Mouse (Mus musculus) embryonic facial prominence, embryonic 11.5 days (tissue): ENCODE data around the gene Ldlrad1. TPM values are rescaled to one million over a fixed set of nuclear protein-coding genes. Genes with fewer than 3 reads are reported as not detected.

ENCODE experiments used
- ATAC-seq: fragments of 200-750 bp; cut with Nextera tagmentation; replicated peaks from 2 replicates; pipeline ENCODE4 v1.8.0; 2017; ENCODE audit warnings: low read depth; ENCODE audit not compliant: insufficient number of reproducible peaks, low FRiP score, low TSS enrichment
- DNase-seq: peaks from one replicate; pipeline ENCODE4 v3.0.0-alpha.2; 2015; ENCODE audit warnings: low spot score
- H3K27ac ChIP-seq: fragments of 300-500 bp; sonication (generic); replicated peaks from 2 replicates; pipeline ENCODE4 v1.5.1; 2014; ENCODE audit warnings: mild to moderate bottlenecking, low read depth, low read length, control low read depth
- H3K27me3 ChIP-seq: fragments of 300-500 bp; sonication (generic); 2 replicates; pipeline ENCODE4 v1.6.1; 2014; ENCODE audit warnings: mild to moderate bottlenecking, low read length, moderate library complexity, mixed read lengths; ENCODE audit not compliant: control insufficient read depth, insufficient read depth
- H3K36me3 ChIP-seq: fragments of 300-500 bp; sonication (generic); replicated peaks from 2 replicates; pipeline ENCODE4 v1.6.1; 2014; ENCODE audit warnings: low read depth, mild to moderate bottlenecking, low read length, moderate library complexity, mixed read lengths; ENCODE audit not compliant: control insufficient read depth, insufficient read depth
- H3K4me1 ChIP-seq: fragments of 300-500 bp; sonication (generic); 2 replicates; pipeline ENCODE4 v1.6.1; 2014; ENCODE audit warnings: low read length, mixed read lengths; ENCODE audit not compliant: control insufficient read depth, insufficient read depth
- H3K4me2 ChIP-seq: fragments of 300-500 bp; sonication (generic); 2 replicates; pipeline ENCODE4 v1.6.1; 2014; ENCODE audit warnings: low read depth, mild to moderate bottlenecking, control low read depth, low read length, moderate library complexity
- H3K4me3 ChIP-seq: fragments of 300-500 bp; sonication (generic); 2 replicates; pipeline ENCODE4 v1.5.1; 2014; ENCODE audit warnings: low read depth, low read length, control low read depth
- H3K9ac ChIP-seq: fragments of 300-500 bp; sonication (generic); replicated peaks from 2 replicates; pipeline ENCODE4 v1.6.1; 2014; ENCODE audit warnings: mild to moderate bottlenecking, control low read depth, low read length
- H3K9me3 ChIP-seq: fragments of 300-500 bp; sonication (generic); replicated peaks from 2 replicates; pipeline ENCODE4 v1.6.1; 2016; ENCODE audit warnings: mild to moderate bottlenecking, low read length, inconsistent platforms, mixed read lengths; ENCODE audit not compliant: control insufficient read depth
- WGBS: fragments of 180-500 bp; shearing (Covaris S2); extraction: QIAGEN DNeasy Blood & Tissue Kit; methylation state at CpG from one replicate; pipeline ENCODE4 v1.1.7; 2014; 5-methylcytosine and 5-hydroxymethylcytosine counted together
- polyA plus RNA-seq: library from polyadenylated mRNA; unstranded; fragments of >200 nt; fragmentation: Nextera tagmentation; extraction: Ambion mirVana; gene quantifications from 2 replicates; pipeline ENCODE4 v1.2.1, GENCODE M21; 2014

Gene Ldlrad1
- polyA plus RNA-seq, 1 experiment from 2014 or later: not detected

DNA sequence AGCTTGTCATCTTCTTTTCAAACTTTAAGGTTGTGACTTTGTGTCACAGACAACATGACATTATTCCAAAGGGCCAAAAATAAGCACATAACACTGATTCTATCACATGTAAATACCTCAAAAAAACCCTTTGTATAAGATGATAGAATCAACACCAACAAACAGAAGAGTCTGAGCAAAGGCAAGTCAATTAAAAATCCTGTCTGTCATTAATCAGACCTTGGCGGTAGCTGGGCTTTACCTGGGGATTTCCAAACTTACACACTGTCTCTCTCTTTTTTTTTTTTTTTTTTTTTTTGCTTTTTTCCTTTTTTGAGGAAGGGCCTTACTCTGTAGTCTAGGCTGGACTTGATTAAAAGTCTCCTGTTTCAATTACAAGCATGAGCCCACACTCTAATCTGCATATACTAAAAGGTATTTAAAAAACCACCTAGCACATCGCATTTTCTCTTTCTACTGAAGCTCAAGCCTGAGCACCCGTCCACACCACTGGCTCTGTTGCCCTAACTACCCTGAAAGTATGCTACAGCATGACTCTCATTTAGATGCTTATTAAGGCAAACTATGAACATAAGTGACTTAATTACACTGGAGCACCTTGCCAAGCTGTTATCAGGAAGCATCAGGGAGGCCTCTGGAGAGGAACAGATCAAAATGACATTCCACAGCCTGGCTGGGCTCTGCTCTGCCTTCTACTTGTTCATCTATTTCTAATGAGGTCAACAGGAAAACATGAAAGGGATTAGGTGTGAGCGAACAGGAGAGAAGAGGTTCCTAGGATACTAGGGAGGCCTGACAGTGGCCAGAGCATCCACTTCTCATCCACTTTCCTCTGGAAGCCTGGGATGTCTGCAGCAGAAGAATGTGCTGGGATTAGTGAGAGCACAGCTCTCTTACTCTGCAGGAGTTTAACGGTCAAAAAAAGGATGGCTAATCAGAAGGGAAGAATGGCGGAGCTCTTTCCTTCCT lies 34.7 kb downstream of the Ldlrad1 start:
- 81% methylated on average over 6 of the region's 6 CpGs for WGBS
- Histone ChIP-seq H3K9me3 (no peaks in the 10 kb centered on the region), H3K27me3 (no peaks in the 10 kb centered on the region), H3K36me3 (peaks cover 2% of the 10 kb centered on the region), H3K4me3 (no peak overlapping the region), H3K4me1 (no peaks in the 10 kb centered on the region), H3K27ac (no peak overlapping the region), H3K4me2 (no peak overlapping the region), H3K9ac (no peak overlapping the region)
- DNase-seq (no peak), ATAC-seq (no peak)

DNA sequence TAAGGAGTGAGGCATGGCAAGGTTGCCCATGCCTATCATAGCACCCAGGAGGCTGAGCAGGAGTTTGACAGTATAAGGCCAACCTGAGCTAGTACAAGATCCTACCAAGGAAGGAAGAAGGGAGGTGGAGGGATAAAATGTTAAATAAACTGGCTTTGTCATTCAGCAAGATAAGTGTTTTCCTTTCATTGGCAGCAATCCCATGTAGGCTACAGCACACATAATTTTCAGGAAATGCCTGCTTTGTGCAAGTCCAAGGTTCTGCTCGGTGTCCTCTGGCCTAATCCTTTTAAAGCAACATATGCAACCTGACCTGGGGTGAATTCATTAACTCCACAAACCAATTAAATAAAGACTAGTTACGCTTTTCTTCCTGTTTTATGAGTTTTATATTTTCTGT lies 36.4 kb downstream of the Ldlrad1 start:
- no peaks in the 10 kb centered on the region for H3K27me3 ChIP-seq
- no peaks in the 10 kb centered on the region for H3K4me1 ChIP-seq
- H3K4me3 ChIP-seq: no peak overlapping the region
- H3K9me3 ChIP-seq: no peaks in the 10 kb centered on the region
- no peak overlapping the region for H3K27ac ChIP-seq
- DNase-seq (no peak), ATAC-seq (no peak)
- WGBS: 73% methylated on average over 2 of the region's 2 CpGs
- H3K9ac ChIP-seq: no peak overlapping the region
- H3K36me3 ChIP-seq: peaks cover 2% of the 10 kb centered on the region
- H3K4me2 ChIP-seq: no peak overlapping the region

DNA sequence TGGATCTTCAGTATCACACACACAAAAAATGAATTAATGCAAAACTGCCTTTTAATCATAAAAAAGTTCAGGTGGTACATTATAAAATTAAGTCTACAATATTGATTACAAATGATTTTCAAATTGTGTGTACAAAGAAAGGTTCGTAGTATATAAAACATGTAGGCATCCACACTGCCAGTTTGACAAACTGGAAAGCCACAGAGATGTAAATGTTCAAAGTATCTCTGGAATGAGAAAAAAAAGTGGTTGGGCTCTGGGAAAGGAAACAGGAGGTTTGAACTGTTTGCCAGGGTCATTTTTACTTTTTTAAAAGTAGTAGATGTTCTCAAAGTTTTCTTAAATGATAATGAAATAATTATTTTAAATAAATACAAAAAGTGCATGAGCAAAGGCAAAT lies 37.1 kb downstream of the Ldlrad1 start:
- ATAC-seq: no peak
- WGBS: 82% methylated on average over 1 of the region's 1 CpGs
- H3K4me1 ChIP-seq: no peaks in the 10 kb centered on the region
- no peaks in the 10 kb centered on the region for H3K27me3 ChIP-seq
- DNase-seq: no peak
- no peaks in the 10 kb centered on the region for H3K9me3 ChIP-seq
- H3K9ac ChIP-seq: no peak overlapping the region
- no peaks in the 10 kb centered on the region; the same call in 1 of the 2 replicates for H3K36me3 ChIP-seq
- no peak overlapping the region for H3K4me2 ChIP-seq
- H3K27ac ChIP-seq: no peak overlapping the region
- no peak overlapping the region for H3K4me3 ChIP-seq

DNA sequence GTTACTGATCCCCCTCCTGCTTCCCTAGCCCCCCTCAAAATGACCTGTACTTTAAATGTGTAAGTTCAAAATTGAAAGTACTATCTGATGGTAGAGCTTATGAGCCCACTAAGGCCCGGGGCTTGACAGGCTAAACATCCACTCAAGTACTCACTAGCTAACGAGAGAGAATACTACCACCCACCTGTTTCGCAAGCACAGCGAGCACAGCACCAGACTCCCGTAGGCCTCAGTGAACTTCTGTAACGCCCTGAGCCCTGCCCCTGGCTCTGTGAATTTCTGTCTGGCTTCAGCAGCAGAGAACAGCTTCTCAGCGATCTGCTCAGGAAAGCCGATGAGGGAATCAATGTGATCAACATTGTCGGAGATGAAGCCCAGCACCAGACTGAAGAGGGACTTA lies 38.1 kb downstream of the Ldlrad1 start:
- Histone ChIP-seq H3K4me2 (no peak overlapping the region), H3K4me3 (no peak overlapping the region), H3K27me3 (no peaks in the 10 kb centered on the region), H3K9me3 (no peaks in the 10 kb centered on the region), H3K36me3 (no peaks in the 10 kb centered on the region; the same call in 1 of the 2 replicates), H3K27ac (no peak overlapping the region), H3K4me1 (no peaks in the 10 kb centered on the region), H3K9ac (no peak overlapping the region)
- no peak for DNase-seq
- no peak for ATAC-seq
- WGBS: 84% methylated on average over 9 of the region's 9 CpGs

DNA sequence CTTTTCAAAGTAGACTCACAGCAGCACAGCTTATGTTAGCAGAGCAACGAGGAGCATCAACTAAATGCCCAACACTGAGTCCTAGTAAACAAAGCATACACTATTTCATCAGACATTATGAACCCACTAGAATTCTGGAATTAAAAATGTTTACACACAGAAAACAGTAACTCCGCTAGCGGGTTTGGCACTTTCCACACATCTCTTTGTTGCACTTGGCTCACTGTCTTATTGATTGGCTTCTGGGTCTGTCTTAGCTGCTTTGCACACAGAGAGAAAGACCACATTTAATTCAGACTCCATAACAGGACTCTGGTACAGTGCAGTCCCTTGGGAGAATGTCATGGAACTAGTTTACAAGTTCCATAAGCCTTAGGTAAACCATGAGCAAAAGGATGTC lies 39.1 kb downstream of the Ldlrad1 start:
- Histone ChIP-seq H3K4me3 (no peak overlapping the region), H3K36me3 (no peaks in the 10 kb centered on the region; the same call in 1 of the 2 replicates), H3K9ac (no peak overlapping the region), H3K9me3 (no peaks in the 10 kb centered on the region), H3K27me3 (no peaks in the 10 kb centered on the region), H3K4me2 (no peak overlapping the region), H3K4me1 (no peaks in the 10 kb centered on the region), H3K27ac (no peak overlapping the region)
- ATAC-seq: no peak
- DNase-seq: no peak
- 87% methylated on average over 3 of the region's 3 CpGs for WGBS

DNA sequence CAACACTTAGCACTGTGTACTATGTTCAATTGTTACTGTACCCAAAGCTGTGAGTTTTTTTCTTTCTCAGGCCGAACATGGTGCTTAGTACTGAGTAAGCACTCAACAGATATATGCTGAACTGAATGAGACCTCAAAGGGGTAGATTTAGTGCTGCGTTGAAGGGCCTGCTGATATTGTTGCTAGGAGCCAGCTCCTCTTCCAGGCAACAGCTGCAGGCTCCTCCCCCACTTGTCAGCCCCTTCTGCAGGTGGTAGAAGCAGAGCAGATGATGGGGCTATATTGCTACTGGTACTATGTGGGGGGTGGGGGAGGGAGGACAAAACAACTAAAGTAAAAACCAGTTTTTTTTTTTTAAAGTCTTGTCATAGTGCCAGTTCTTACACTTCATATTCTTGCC lies 40.5 kb downstream of the Ldlrad1 start:
- Histone ChIP-seq H3K4me2 (no peak overlapping the region), H3K9me3 (no peaks in the 10 kb centered on the region), H3K4me3 (no peak overlapping the region), H3K4me1 (no peaks in the 10 kb centered on the region), H3K27me3 (no peaks in the 10 kb centered on the region), H3K27ac (no peak overlapping the region), H3K9ac (no peak overlapping the region), H3K36me3 (no peaks in the 10 kb centered on the region)
- DNase-seq (no peak), ATAC-seq (no peak)
- WGBS: 73% methylated on average over 2 of the region's 2 CpGs

DNA sequence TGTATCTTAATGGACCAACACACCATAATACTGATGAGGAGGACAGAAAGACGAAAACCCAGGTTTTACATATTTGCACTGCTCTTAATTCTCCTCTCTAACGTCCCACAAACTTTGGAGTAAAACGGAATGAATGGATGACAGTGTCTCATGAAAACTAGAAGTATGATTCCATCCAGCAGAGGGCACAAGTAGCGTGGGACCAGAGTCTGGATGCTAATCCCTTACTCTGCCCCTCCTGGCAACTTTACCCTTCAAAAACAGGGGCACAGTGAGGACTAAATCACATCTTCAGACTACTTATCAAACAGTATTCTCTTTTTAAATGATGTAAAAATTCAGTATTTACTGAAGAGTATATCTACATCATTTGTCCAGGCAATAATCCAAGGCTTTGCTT lies 41.5 kb downstream of the Ldlrad1 start:
- no peak for ATAC-seq
- H3K9me3 ChIP-seq: no peaks in the 10 kb centered on the region

DNA sequence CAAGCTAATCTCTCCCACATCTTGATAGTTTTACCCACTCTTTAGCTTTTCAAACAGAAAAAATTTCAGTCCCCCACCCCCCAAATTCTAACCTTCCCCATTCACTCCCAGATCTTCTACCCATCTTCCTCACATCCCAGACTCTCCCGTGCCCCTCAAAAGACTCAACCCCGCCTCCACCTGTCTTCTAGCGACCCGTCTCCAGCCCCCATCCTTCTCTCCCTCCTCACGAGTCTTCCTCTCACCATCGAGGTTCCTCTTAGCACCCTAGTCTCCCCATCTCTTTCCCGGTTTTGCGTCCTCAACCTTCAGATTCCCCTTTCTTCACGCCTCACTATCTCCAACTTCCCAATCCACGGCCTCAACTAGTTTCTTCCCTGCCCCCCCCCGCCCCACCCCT lies 43.5 kb downstream of the Ldlrad1 start:
- Histone ChIP-seq H3K4me1 (no peaks in the 10 kb centered on the region), H3K27ac (peak overlapping the region; percentile 41; the same call in 1 of the 2 replicates), H3K27me3 (no peaks in the 10 kb centered on the region), H3K4me3 (peak overlapping the region; percentile 84), H3K9me3 (no peaks in the 10 kb centered on the region), H3K36me3 (no peaks in the 10 kb centered on the region), H3K4me2 (peak overlapping the region; percentile 67), H3K9ac (peak overlapping the region; percentile 80)
- ATAC-seq (no peak), DNase-seq (peak; percentile 13)
- under 1% methylated on average over 11 of the region's 11 CpGs for WGBS

More for the DNA sequence above, 41.5 kb downstream of the Ldlrad1 start:
- no peak overlapping the region for H3K27ac ChIP-seq
- 17% methylated on average over 4 of the region's 4 CpGs for WGBS
- H3K9ac ChIP-seq: no peak overlapping the region
- DNase-seq: peak; percentile 81
- H3K27me3 ChIP-seq: no peaks in the 10 kb centered on the region
- no peaks in the 10 kb centered on the region for H3K4me1 ChIP-seq
- no peak overlapping the region for H3K4me2 ChIP-seq
- no peak overlapping the region for H3K4me3 ChIP-seq
- H3K36me3 ChIP-seq: no peaks in the 10 kb centered on the region
